Mouse (Mus musculus) adrenal gland, adult 2 months (tissue): ENCODE measurements around the gene Spag16. TPM values are rescaled to one million over a fixed set of nuclear protein-coding genes. Genes with fewer than 3 reads are reported as not detected.
"Not testable (repeated sequence)": the region's sequence is repeated elsewhere in the genome, so short reads cannot be mapped to it uniquely, and the experiment has no call there.

Source experiments
- DNase-seq: peaks from one replicate; pipeline ENCODE4 v3.0.0; 2021
- long read RNA-seq: library from polyadenylated mRNA; stranded (forward); transcript quantifications from one replicate; pipeline ENCODE4 v2.0.0, GENCODE M21; 2021
- polyA plus RNA-seq: library from polyadenylated mRNA; depleted of rRNA; stranded (reverse); fragments of >200 nt; gene quantifications from 2 replicates; pipeline ENCODE4 v1.2.3, GENCODE M21; 2012; rRNA removed
- total RNA-seq, 2 experiments: library from RNA; stranded (reverse); gene quantifications; 2 replicates each; pipeline ENCODE4 v1.2.3; 2021

The Spag16 gene
- total RNA-seq = not detected
- polyA plus RNA-seq = not detected in 2 replicates
- long read RNA-seq = 0 reads

DNA sequence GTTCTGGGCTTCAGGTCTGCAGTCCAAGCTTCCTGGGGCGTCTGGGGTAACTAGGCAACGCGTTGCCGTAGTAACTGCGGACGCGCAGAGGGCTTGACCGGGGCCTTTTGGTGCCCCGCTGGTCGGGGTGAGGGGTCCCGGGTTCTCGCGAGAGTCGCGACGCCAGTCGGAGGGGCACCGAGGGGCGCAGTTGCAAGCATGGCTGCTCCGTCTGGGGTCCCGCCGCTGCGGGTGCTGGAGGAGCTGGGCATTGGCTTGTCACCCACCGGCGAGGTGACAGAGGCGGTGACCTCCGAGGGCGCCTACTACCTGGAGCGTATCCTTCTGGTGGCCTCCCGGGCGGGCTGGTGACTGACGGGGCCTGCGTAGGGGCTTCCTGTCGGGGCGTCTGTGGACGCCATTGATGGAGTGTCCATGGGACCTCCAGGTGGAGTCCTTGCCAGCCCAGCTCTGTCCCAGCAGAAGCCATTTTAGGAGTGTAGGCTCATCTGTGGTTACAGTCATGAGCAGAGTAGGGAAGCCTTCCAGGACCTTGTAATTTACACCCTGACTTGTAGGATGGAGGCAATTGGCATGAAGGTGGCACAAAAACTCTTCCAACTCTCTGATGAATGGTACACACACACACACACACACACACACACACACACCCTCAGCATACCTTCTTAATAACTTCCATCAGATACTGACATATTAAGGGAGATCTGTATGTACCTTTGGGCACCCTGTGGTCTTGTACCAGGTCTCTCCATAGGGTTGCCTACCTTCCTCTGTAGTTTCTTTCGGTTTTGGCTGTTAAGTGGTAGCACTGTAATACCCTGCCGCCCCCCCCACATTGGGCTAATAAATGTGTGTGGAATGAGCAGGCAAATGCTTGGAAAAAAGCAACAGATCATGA is at the start of gene Spag16:
TSS of gene Spag16 (plus strand) at position 165 of the 898 bp plus-strand sequence.
- peak; percentile 27 for DNase-seq

DNA sequence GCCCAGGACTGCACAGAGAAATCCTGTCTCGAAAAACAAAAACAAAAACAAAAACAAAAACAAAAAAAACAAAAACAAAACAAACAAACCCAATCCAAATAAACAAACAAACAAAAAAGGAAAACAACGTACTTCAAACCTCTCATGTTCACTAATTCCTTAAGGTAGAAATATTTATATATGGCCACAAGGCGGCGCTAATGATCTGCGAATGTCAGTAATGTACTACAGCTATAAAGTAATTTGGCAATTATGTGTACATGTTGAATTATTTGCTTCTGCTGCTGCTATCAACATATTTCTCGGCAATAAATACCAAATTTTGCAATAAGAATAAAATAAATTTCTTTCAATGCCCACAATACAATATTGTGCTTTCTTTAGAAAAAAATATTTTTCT is 41.6 kb upstream of the Spag16 start:
- peak; percentile 10 for DNase-seq

DNA sequence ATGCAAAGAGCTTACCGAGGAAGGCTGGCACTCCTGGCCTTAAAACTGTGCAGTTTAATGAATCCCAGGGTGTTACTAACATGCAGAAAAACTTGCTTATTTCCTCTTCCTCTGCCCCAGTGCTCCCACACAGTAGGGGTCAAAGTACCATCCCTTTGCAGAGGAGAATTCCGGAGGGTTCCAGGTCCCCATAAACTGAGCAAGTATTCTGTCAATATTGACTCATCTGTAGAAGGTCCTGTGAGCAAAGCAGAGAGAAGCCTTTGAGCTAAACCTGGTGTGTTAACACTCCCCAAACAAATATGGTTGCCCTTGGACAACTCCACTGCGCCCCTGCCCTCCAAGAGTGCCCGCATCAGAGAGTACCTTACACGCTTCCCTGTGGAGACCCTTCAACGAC is 40.1 kb upstream of the Spag16 start:
- no peak for DNase-seq

DNA sequence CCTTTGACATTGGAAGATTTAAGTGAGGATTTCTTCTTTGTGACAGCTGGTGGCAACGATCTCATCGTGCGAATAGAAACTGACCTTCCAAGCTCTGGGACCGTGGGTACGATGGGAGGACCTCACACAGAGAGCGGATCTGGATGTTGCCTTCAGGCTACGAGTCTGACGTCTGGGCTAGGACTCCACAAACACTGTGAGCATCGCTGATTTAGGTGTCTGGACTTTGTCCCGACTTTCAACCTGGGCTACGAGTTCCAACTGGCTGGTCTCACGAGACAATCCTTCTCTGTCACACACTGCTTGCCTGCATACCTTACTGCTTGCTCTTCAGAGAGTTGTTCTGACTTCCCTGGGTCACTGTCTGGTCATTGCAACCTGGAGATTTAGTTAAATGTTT is 39.4 kb upstream of the Spag16 start:
- DNase-seq = no peak

DNA sequence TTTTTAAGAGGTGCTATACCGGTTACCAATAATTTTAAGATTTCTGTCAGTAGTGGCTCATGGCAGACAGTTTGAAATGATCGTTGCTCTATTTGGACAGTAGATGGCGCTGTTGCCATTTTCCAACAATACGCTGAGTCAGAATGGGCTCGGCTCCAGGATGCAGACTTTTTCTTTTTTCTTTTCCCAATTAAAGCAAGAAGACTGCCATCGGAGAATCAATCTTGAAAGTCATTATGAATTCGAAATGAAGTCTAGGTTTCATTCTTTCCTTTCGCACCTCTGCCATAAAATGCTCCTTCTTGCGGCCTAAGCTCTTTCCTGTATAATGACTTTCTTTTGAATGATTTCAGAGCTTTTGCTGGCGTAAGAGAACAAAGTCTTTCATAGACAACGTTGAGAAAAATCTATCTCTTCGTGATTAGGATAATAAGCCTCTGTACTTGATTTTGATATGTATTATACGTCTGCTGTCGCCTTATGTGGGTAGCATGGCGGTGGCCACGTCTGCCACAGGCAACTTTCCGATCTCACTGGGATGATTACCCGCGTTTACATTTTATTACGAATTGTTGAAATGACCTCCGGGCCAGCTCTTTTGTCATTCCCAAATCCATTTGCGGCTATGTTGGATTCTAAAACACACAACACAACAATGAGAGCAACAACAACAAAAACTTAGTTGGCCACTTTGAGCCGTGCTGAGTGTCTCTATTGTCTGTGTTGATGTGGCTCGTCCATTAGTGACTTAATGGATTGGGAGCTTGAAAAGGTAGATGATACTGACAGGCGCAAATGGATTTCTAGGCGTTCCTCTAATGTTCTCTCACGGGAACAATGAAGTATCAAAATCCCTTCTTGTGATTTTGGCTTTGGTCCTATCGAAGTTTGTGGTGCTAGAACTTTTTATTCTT is 36.2 kb upstream of the Spag16 start:
- DNase-seq = peak; percentile 52

DNA sequence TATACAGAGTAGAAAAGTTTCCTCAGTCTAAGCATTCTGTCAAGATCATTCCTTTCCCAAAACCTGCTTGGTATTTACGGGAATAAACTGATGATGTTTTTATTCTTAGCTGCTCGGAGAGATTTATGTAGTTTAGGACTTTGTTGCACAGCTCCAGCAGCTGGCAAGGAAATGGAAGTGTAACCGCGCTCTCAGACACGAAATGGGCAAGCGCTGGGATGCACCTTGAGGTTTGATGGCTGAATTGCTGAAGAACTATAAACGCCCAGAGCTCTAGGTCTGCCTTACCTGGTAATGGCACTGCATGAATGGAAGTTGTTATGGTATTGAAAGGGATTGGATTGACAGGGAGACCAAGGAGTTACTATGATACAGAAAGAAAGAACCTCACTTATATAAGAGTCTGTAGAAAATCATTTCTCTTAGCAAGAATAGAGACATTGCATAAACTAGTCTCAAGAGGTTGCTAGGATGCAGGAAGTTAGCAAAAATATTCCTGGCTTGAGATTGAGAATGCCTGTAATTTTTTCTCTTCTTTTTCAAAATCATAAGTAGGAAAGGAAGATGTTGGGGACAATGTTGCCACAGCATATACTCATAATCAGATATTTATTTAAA is 27.7 kb upstream of the Spag16 start:
- DNase-seq = no peak

DNA sequence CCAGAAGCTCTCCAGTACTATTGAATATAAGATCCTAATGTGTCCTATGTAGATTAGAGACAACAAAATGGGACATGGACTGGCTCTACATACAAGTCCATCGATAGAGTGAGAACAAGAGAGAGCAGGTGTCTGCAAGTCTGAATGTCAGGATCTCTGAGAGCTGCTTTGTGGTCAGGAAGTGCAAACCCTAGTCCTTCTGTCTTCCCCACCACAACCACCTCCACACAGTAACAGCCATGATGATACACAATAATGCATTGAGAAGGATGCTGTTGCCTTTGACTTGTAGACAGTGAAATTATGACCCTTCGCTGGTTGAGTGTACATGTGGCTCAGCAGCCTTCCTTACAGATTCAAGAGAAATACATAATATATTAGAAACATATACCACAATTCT is 16.6 kb upstream of the Spag16 start:
- DNase-seq = no peak

DNA sequence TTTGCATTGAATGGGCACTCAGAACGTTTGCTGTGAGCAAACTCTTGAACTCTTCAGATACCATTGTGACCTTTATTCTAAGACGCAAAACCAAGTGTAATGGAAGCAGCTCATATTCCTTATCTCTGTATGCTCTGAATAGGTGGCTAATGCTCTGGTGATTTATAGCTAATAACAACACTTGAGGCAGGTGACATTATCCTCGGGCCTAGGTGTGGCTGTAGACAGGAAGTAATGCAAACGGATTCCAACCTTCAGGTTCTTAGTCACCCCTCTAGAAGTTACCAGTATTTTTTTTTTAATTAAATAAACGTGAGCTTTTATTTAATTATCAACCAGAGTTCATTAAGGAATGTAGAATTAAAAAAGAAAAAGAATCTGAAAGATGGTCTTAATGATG is 1.1 kb upstream of the Spag16 start:
- DNase-seq = not testable (repeated sequence)

DNA sequence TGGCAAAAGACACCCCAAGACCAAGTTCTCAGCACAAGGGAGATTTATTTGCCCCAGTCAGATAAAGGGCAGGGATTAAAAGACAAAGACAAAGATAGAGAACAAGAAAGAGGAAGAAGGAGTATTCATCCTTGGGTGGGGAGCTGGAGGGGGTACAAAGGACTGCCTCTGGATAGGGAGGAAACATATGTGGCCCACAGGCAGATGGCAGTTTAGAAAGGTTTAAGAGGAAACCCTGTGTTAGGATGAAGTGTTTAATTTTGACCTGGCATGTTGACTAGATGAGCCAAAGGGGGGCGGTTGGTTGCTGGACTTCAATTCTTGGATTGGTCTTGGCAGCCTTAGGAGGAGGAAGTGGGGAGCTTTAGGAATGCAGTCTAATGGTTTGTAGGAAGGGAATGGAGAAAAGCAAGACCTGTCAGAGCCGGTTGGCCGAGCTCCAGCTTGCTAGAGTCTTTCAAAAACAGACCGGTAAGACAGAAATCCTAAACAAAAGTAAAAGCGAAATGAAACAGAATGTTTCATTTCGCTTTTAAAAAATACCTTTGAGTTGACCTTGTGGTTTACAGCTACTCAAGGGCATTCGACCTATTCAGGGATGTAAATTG is 2.2 kb downstream of the Spag16 start:
- DNase-seq = no peak

DNA sequence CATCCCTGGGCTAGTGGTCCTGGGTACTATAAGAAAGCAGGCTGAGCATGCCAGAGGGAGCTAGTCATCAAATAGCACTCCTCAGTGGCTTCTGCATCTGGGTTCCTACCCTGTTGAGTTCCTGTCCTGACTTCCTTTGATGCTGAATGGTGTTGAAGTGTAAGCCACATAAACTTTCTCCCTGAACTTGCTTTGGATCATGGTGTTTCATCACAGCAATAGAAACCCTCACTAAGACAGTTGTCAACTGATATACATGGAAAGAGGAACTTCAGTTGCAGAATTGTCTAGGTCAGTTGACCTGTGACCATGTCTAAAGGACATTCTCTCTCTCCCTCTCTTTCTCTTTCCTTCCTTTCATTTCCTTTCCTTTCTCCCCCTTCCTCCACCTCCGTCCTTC is 3.8 kb downstream of the Spag16 start:
- DNase-seq = no peak

DNA sequence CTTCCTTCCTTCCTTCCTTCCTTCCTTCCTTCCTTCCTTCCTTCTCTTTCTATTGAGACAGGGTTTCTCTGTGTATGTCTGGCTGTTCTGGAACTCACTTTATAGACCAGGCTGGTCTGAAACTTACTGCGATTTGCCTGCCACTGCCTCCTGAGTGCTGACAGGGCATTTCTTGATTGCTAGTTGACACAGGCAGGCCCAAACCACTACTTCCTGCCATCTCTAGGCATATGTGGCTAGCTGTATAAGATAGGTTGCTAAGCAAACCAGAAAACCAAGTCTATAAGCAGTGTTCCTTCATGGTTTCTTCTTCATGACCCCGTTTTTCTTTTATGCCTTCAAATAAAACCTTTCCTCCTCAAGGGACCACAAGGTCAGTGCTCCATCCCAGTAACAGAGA is 4.2 kb downstream of the Spag16 start:
- no peak for DNase-seq

DNA sequence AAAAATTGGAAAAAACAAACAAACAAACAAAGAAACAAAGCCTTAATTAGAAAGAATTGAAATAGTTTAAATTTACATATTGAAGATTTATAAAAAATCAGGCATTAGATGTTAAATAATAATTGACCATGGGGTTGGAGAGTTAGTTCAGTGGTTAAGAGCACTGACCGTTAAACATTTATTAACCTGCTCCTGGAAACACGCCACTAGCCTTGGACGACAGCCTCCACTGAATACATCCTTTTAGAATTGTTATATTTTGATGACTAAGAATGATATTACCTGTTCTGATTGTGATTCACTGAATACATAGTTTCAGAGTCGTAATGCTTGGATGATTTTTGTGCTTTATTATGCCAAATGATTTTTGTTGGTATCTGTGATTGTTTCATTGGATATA is 6.7 kb downstream of the Spag16 start:
- DNase-seq = not testable (repeated sequence)

DNA sequence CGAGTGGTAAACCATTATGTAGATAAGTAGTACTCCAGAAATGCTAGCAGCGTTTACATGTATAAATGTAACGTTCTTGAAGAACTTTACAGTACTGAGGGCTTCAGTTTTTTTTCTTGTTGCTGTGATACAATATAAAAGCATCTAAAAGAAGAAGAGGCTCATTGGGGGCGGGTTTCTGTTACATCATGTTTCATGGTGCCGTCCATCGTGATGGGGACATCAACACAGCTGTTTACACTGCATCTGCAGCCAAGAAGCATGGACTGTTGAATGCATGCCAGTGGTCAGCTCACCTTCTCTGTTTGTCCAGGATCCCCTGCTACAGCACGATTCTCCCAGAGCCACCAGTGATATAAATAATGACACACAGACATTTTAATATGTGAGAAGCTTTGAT is 26.7 kb downstream of the Spag16 start:
- no peak for DNase-seq

DNA sequence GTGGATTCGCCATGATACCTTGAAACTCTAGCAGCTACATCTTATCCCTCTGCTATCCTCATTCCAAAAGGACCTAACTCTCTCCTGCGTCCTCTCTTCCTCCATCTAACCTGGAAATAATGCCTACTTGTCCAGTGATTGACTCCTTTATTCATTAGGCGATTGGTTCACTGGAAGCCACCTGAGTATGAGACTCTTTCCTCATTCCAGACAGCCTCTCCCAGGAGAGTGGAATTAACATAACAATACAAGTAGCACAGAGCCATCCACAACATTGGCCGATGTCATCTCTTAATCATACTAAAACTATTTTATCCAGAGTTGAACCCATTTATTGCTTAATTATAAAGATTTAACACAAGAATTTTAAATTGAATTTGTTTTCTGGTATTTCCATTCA is 41.0 kb downstream of the Spag16 start:
- no peak for DNase-seq

DNA sequence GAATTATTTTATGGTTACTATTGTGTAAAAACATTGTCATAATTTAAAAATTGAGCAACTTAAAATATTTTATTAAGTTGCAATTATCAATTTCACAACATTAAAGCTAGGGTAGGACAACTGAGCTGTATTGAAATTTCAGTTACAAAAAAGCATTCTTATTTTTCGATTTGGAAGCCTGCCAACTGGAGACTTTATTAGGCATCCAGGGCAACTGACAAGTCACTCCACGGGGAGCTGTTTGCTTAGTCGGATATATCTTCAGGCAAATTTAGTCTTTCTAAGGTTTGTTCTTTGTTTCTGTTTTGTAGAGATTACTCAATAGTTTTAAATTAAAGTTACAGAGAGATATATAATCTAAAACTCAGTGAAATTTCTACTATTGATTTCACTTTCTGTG is 129.8 kb downstream of the Spag16 start:
- DNase-seq = no peak

DNA sequence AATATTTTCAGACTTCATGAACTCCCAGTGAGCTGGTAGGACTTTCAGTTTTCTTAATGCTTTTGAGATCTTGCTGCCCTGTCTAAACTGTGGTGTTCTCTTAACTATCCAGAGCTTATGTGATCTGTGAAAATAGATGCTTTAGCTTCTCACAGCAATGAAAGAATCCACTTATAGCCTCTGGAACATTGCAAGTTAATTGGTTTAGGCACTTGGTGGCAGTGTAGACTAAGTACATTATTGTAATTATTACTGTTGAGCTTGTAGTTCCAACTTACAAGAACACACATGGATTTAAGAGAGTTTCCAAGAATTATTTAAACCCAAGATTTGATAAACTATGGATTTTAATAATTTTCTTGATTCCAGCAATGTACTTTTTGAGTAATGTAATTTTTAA is 170.1 kb downstream of the Spag16 start:
- DNase-seq = no peak

DNA sequence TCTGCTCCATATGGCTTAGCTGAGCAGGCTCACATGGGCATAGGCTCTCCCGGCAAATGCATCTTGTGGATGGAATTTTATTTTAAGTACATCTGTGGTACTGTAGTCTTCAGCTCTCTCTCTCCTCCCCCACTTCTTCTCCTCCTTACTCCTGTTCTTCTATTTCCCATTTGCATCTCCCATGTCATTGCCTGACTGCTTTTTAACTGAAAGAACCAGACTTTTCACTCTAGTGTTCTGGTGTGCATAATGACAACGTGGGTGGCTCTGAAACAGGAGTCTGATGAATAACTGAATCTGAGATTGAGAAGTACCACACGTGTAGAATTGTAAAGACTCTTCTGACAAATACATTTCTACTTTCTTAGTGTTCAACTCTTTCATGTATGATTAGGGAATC is 186.2 kb downstream of the Spag16 start:
- DNase-seq = no peak

DNA sequence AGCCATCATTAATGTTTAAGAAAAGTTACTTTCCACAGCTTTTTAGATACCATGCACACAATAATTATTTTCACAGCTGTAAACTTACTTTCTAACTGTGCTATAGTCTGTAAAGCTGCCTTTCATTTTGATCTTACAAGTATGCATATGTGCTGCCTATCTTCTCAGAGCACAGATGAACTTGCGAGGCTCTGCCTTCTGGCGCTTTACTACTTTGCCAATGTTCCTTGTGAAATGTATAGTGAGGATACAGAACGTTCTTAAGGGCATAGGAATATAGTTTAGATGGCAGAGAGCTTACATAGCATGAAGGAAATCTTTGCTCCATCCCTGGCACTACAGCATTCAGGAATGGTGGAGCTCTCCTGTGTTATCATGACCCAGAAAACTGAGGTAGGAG is 210.6 kb downstream of the Spag16 start:
- no peak for DNase-seq

DNA sequence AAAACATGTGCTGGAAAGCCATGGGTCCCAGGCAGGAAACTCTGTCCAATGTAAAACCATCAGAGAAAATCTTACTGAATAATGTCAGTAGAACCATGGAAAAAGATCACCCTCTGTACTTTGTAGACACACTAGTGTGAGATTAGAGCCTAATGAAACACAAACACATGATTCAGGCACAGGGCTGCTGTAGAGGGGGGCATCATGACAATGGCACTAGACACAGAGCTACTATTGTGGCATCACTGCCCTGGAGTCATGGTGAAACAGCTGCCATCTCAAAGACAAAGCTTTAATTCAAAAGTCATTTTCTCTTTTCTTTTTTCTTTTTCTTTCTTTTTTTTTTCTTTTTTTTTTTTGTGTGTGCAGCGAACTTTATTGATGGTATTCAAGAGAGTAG is 240.6 kb downstream of the Spag16 start:
- DNase-seq = no peak

DNA sequence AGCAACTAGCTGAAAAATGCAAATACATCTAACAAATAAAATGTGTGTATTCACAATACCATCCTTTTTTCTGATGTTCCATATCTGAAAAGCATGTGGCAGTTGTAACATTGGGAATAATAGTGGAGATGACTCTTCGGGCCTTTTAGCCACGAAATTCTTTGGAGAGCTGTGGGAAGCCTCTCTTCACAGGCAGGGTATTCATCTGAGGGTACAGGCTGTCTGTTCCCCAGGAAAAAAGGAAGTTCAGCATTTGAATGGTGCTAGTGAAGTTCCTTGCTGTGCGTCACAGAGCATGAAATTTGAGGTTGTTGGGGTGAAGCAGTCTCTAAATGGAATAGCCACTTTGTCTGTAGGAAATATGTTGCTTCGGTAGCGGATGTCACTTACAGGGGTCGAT is 246.7 kb downstream of the Spag16 start:
- DNase-seq = no peak

DNA sequence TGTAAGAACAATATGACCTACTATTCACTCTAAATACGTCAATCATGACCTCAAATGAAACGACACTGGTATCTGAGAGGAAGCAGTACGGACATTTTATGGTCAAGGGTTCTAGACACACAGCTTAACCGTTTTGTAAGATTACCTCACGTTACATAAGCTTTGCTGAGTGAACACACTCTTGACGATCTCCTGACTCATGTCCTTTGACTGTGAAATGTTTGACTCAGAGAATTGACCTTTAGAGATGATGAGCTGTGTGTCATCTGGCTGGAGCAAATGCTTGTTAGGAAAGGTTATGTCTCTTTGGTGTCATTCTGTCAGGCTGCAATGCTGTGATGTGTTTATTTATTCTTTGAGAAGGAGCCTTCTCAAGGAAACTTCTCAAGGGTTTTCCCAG is 252.0 kb downstream of the Spag16 start:
- DNase-seq = peak; percentile 64

DNA sequence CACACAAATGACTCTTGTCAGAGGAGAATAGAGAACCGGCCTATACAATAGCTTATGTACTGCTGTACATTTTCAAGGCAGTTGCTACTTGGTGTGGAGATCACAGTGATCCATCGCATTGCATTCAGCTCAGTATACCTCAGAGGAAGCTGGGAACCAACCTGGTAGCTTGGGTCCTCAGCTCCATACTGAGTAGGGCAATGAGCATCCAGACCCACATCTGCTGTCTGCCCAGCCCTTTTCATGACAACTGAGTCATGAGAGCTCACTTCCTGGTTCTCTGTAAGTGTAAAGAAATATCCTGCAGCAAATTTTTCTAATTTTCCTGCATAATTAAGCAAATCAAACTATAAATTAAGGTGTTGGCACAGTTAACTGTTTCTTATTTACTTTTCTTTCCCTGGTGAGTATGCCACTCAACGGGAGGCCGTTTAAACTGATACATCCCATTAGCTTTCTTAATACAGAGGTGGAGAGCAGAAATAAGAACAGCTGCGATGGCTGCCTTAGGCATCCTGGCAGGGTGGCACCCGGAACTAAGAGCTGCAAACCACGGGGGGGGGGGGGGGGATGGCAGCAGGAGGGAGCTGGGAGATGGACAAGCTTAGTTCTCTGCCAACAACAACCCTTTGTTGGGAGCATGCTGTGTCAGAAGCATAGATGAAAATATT is 255.6 kb downstream of the Spag16 start:
- DNase-seq = no peak
